Mouse (Mus musculus): ENCODE measurements around the gene Kbtbd7. TPM values are rescaled to one million over a fixed set of nuclear protein-coding genes. Genes with fewer than 3 reads are reported as not detected.
"Not testable (repeated sequence)": the region's sequence is repeated elsewhere in the genome, so short reads cannot be mapped to it uniquely, and the experiment has no call there.

Kbtbd7 gene
- total and polyA plus RNA-seq, 2 experiments from 2014 or later, result 11.3 to 36.5 TPM

- no peaks in the 10 kb centered on the region for H3K27me3 ChIP-seq (ENCODE audit: insufficient read depth, low read length)
- H3K9me3 ChIP-seq (ENCODE audit: low read length), result no peaks in the 10 kb centered on the region
- no peak for TF ChIP-seq CTCF (IDR thresholded peaks at IDR 0.05)
- no peak overlapping the region for H3K4me2 ChIP-seq (ENCODE audit: low read depth, low read length, poor library complexity, severe bottlenecking)
- no peak overlapping the region for H3K4me3 ChIP-seq (ENCODE audit: low read depth, low read length)
- H3K27ac ChIP-seq (ENCODE audit: low read depth, low read length), result no peak overlapping the region
- WGBS, result 91% methylated on average over 2 of the region's 2 CpGs
- no peak overlapping the region for H3K9ac ChIP-seq (replicated peaks; ENCODE audit: low read length, poor library complexity, severe bottlenecking)
- DNase-seq (ENCODE audit: low spot score) (no peak), ATAC-seq (ENCODE audit: low FRiP score) (no peak)
- peaks cover 3% of the 10 kb centered on the region; the same call in 1 of the 2 replicates for H3K4me1 ChIP-seq (ENCODE audit: insufficient read depth, low read length)
- no peaks in the 10 kb centered on the region for H3K36me3 ChIP-seq (ENCODE audit: insufficient read depth, low read length)
These were observed 14.3 kb downstream of the Kbtbd7 start for GRCm38 (mm10) chr14:79440655-79441054.

- Histone ChIP-seq H3K36me3 (ENCODE audit: insufficient read depth, low read length) (no peaks in the 10 kb centered on the region), H3K27ac (ENCODE audit: low read depth, low read length) (no peak overlapping the region), H3K27me3 (ENCODE audit: insufficient read depth, low read length) (no peaks in the 10 kb centered on the region), H3K4me3 (ENCODE audit: low read depth, low read length) (no peak overlapping the region), H3K4me2 (ENCODE audit: low read depth, low read length, poor library complexity, severe bottlenecking) (no peak overlapping the region), H3K4me1 (ENCODE audit: insufficient read depth, low read length) (peaks cover 3% of the 10 kb centered on the region; the same call in 1 of the 2 replicates), H3K9me3 (ENCODE audit: low read length) (no peaks in the 10 kb centered on the region), H3K9ac (replicated peaks; ENCODE audit: low read length, poor library complexity, severe bottlenecking) (no peak overlapping the region)
- no peak for TF ChIP-seq CTCF (IDR thresholded peaks at IDR 0.05)
- ATAC-seq (ENCODE audit: low FRiP score) (no peak), DNase-seq (ENCODE audit: low spot score) (no peak)
- WGBS, result 85% methylated on average over 5 of the region's 5 CpGs
These were observed 15.1 kb downstream of the Kbtbd7 start for GRCm38 (mm10) chr14:79441441-79441840.

- Histone ChIP-seq H3K9ac (replicated peaks; ENCODE audit: low read length, poor library complexity, severe bottlenecking) (0 out of 2 replicates have a peak overlapping the region, but pooled peaks have one; percentile 36), H3K27me3 (ENCODE audit: insufficient read depth, low read length) (no peaks in the 10 kb centered on the region), H3K4me2 (ENCODE audit: low read depth, low read length, poor library complexity, severe bottlenecking) (peak overlapping the region; percentile 37), H3K4me3 (ENCODE audit: low read depth, low read length) (peak overlapping the region; percentile 13), H3K9me3 (ENCODE audit: low read length) (no peaks in the 10 kb centered on the region), H3K4me1 (ENCODE audit: insufficient read depth, low read length) (peaks cover 3% of the 10 kb centered on the region; the same call in 1 of the 2 replicates), H3K27ac (ENCODE audit: low read depth, low read length) (peak overlapping the region; percentile 83), H3K36me3 (ENCODE audit: insufficient read depth, low read length) (no peaks in the 10 kb centered on the region)
- 49% methylated on average over 9 of the region's 9 CpGs for WGBS
- no peak for TF ChIP-seq CTCF (IDR thresholded peaks at IDR 0.05)
- DNase-seq (ENCODE audit: low spot score), result no peak
- ATAC-seq (ENCODE audit: low FRiP score), result peak; percentile 45
These were observed 18.3 kb downstream of the Kbtbd7 start for GRCm38 (mm10) chr14:79444601-79445000.

GRCm38 (mm10) chr14:79445055-79445620 lies 18.8 kb downstream of the Kbtbd7 start:
- TF ChIP-seq CTCF (IDR thresholded peaks at IDR 0.05), result no peak
- 0 out of 2 replicates have a peak overlapping the region, but pooled peaks have one; percentile 36 for H3K9ac ChIP-seq (replicated peaks; ENCODE audit: low read length, poor library complexity, severe bottlenecking)
- peak overlapping the region; percentile 37 for H3K4me2 ChIP-seq (ENCODE audit: low read depth, low read length, poor library complexity, severe bottlenecking)
- no peaks in the 10 kb centered on the region for H3K9me3 ChIP-seq (ENCODE audit: low read length)
- WGBS, result 10% methylated on average over 16 of the region's 16 CpGs
- H3K36me3 ChIP-seq (ENCODE audit: insufficient read depth, low read length), result no peaks in the 10 kb centered on the region
- peak overlapping the region; percentile 13 for H3K4me3 ChIP-seq (ENCODE audit: low read depth, low read length)
- H3K4me1 ChIP-seq (ENCODE audit: insufficient read depth, low read length), result peaks cover 3% of the 10 kb centered on the region; the same call in 1 of the 2 replicates
- peak overlapping the region; percentile 83 for H3K27ac ChIP-seq (ENCODE audit: low read depth, low read length)
- H3K27me3 ChIP-seq (ENCODE audit: insufficient read depth, low read length), result no peaks in the 10 kb centered on the region
- peak; percentile 86 for ATAC-seq (ENCODE audit: low FRiP score)
- peak; percentile 83 for DNase-seq (ENCODE audit: low spot score)

GRCm38 (mm10) chr14:79451681-79452590 lies 25.6 kb downstream of the Kbtbd7 start, which contains the start of gene Kbtbd6:
Gene Kbtbd6 (plus strand): TSS chr14:79451835.
- not testable (repeated sequence) for H3K27me3 ChIP-seq (ENCODE audit: insufficient read depth, low read length); H3K9me3 ChIP-seq (ENCODE audit: low read length); H3K27ac ChIP-seq (ENCODE audit: low read depth, low read length); H3K4me1 ChIP-seq (ENCODE audit: insufficient read depth, low read length); H3K36me3 ChIP-seq (ENCODE audit: insufficient read depth, low read length)
- ATAC-seq (ENCODE audit: low FRiP score), result peak; percentile 85
- H3K4me2 ChIP-seq (ENCODE audit: low read depth, low read length, poor library complexity, severe bottlenecking), result peak within 1 kb of the TSS; percentile 69
- 0 out of 2 replicates have a peak, but pooled peaks have one; percentile 8 for TF ChIP-seq CTCF (IDR thresholded peaks at IDR 0.05)
- DNase-seq (ENCODE audit: low spot score), result peak; percentile 96
- 0 out of 2 replicates have a peak within 1 kb of the TSS, but pooled peaks have one; percentile 29 for H3K9ac ChIP-seq (replicated peaks; ENCODE audit: low read length, poor library complexity, severe bottlenecking)
- 21% methylated on average over 38 of the region's 89 CpGs for WGBS
- peak within 1 kb of the TSS; percentile 48 for H3K4me3 ChIP-seq (ENCODE audit: low read depth, low read length)

GRCm38 (mm10) chr14:79452591-79452934 lies 26.3 kb downstream of the Kbtbd7 start:
- H3K4me3 ChIP-seq (ENCODE audit: low read depth, low read length); H3K9ac ChIP-seq (replicated peaks; ENCODE audit: low read length, poor library complexity, severe bottlenecking); H3K4me1 ChIP-seq (ENCODE audit: insufficient read depth, low read length); H3K4me2 ChIP-seq (ENCODE audit: low read depth, low read length, poor library complexity, severe bottlenecking); H3K27me3 ChIP-seq (ENCODE audit: insufficient read depth, low read length); H3K9me3 ChIP-seq (ENCODE audit: low read length); H3K27ac ChIP-seq (ENCODE audit: low read depth, low read length); H3K36me3 ChIP-seq (ENCODE audit: insufficient read depth, low read length); DNase-seq (ENCODE audit: low spot score): not testable (repeated sequence)
- 96% methylated on average over 5 of the region's 10 CpGs for WGBS
- 0 out of 2 replicates have a peak, but pooled peaks have one; percentile 8 for ATAC-seq (ENCODE audit: low FRiP score)

Data from midbrain, postnatal 0 days (tissue).